Mouse (Mus musculus): ENCODE measurements at regions not wholly inside any gene's neighbourhood (a gene's known extent, or its start where the extent isn't known, plus 50 kb on each side); places are given as distances from the start of the nearest gene placed in this dataset.
A peak's percentile ranks its signal among the peaks of the same experiment; 100 is the strongest.

GRCm38 (mm10) chr9:27692751-27693150 is 97.8 kb upstream of the Opcml start:
- DNase-seq (ENCODE audit: extremely low spot score in 1 of 2, low spot score in 1 of 2), result no peak

GRCm38 (mm10) chr9:27694805-27695593 is 95.6 kb upstream of the Opcml start:
- DNase-seq (ENCODE audit: extremely low spot score in 1 of 2, low spot score in 1 of 2), result no peak

- DNase-seq (ENCODE audit: extremely low spot score in 1 of 2, low spot score in 1 of 2), result no peak
Measured at GRCm38 (mm10) chr9:27701559-27701958, 89.0 kb upstream of the Opcml start.

- peak in 1 of 2 experiments; percentile 32 for DNase-seq (ENCODE audit: extremely low spot score in 1 of 2, low spot score in 1 of 2)
Measured at GRCm38 (mm10) chr9:27702140-27702539, 88.4 kb upstream of the Opcml start.

GRCm38 (mm10) chr9:27704001-27704400 is 86.6 kb upstream of the Opcml start:
- no peak for DNase-seq (ENCODE audit: extremely low spot score in 1 of 2, low spot score in 1 of 2)

DNA sequence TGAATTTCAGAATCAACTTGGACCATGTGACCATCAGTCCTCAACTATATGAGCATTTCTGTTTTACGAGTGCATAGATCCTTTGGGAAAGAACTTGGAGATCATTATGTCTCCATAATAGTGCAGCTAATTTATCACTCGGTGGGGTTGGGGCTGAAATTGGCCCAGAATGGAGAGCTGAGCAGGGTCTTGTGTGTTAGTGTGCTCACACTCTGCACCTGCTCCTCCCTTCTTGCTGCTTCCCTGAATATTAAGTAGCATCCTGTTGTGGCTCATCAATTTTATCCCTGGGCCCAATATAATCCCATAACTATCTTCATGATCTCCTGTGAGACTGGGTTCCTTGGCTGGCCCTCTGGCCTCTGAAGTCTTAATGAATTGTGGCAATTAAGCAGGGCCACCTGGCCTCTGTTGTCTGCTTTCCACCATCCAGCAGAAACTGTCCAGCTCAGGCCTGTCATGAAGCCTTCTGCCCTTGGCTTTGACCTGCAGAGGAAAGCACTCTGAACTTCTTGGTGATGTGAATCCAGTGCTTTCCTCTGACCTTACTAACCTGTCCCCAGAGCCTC is 66.7 kb upstream of the Opcml start:
- no peak for DNase-seq (ENCODE audit: extremely low spot score in 1 of 2, low spot score in 1 of 2)

DNA sequence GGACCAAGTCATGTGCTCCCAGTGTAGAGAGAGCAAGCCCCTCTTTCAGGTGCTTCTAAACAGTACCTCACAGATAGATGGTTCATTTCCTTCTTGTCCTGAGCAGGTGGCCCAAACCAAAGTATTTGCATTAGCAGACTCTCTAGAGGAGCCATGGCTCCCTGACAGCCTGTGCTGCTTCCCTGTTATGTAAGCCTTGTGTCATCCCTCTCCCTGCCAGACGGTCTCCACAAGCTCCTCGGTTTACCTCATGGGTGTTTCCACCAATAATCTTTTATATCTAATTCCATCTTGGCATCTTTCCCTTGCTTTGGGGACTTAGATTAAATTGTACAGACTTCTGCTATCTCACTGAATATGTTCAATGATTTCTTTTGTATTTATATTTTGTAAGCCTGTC is 66.0 kb upstream of the Opcml start:
- DNase-seq (ENCODE audit: extremely low spot score in 1 of 2, low spot score in 1 of 2), result peak; percentile 24 to 29

DNA sequence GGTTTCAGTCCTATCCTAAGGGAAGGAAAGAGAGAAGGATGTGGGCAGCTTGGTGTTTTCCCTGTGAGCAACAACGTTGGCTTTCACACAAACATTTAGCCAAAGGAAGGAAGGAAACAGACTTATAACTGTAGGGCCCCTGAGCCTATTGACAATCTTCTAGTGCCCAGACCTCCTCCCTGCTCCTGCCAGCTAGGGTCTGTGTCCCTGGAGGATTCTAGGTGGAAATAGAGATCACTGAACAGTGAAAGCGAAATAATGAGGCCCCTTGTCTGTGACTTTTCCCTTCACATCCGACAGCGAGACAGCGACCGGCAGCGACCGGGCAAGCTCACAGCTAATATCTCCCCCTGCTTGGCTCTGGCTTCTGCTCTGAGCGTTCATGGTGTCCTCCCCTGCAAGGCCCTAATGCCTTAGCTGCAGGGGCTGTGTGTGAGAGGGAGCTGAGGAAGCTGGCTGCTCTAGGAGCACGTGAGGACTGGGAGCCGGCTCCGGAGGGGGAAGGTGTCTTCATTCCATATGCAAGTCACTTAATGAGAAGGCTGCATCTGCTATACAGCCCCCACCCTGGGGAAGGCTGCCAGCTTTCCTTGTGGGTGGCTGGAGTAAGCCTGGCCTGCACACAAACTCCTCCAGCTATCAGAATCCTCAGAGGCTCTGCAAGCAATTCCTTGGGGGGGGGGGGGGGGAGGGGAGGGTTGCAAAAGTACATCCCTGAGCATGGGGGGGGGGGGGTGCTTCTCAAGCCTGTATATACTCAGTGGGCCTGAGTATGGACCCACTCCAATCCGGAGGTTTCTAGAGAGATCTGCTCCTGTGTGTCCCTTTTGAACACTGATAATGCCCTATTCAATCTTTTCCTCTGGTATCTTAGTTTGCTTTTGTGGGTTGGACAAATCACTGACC is 61.7 kb upstream of the Opcml start:
- DNase-seq (ENCODE audit: extremely low spot score in 1 of 2, low spot score in 1 of 2), result peak; percentile 44 to 70

- DNase-seq (ENCODE audit: extremely low spot score in 1 of 2, low spot score in 1 of 2), result no peak
Measured at GRCm38 (mm10) chr9:27729558-27729889, 61.1 kb upstream of the Opcml start.

- peak in 1 of 2 experiments; percentile 47 for DNase-seq (ENCODE audit: extremely low spot score in 1 of 2, low spot score in 1 of 2)
Measured at GRCm38 (mm10) chr9:27739287-27739686, 51.3 kb upstream of the Opcml start.
